Mouse (Mus musculus): ENCODE measurements around the gene Gm3336.

Gene Gm3336

GRCm38 (mm10) chr8:70716521-70717400 is 1.6 kb upstream of the Gm3336 start:
- in situ Hi-C loops (cut with MboI, MseI): no loop called here

GRCm38 (mm10) chr8:70719796-70720270 is 1.5 kb downstream of the Gm3336 start:
- in situ Hi-C loops (cut with MboI, MseI): no loop called here

DNA sequence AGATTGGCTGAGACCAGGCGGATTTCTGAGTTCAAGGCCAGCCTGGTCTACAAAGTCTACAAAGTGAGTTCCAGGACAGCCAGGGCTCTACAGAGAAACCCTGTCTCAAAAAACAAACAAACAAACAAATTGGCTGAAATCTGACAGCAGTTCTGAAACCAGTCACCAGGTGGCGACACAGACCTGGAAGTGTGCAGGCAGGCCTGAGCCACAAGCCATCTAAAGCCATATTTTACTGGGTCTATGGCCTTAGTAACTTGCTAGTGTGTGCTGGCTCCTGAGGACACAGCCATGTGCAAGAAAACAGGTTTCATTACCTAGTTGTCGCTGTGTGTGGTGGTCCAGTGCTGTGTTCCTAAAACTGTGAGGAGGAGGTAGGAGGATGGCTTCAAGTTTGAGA is 2.4 kb downstream of the Gm3336 start:
- in situ Hi-C loops (cut with MboI, MseI): no loop called here

- in situ Hi-C loops (cut with MboI, MseI): no loop called here
Observed at GRCm38 (mm10) chr8:70721601-70722000, 3.3 kb downstream of the Gm3336 start.

DNA sequence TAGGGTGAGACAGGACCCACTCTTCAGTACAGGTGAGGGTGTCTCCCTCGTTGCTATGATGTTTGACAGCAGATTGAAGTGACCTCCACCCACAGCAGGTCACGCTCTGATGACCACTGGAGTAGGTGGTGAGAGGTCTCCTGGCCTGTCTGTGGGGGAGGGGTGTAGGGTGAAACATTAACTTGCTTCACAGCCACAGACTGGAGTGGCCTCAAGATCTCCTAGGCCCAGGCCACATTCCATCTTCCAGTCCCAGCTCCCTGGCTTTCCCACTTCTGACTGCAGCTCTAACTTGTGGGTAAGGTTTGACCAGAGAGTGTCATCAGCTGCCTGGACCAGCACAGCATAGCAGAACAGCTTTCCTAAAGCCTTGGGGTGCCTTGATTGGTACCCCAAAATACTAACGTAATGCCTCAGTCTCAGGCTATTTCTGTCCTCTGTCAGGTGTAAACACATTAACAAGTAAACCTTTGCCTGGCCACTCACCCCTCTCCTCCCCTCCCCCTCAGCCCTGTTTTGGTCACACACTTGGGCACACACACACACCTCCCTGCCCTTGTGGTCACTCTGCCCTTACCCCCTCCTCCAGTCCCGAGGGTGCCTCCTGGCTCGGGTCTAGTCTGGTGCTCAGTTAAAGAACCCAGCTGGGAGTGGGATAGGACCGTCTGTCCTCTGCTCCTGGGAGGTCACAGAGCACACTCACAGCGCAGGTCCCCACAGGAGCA is 5.3 kb downstream of the Gm3336 start, which contains the start of gene Pde4c:
Pde4c (plus strand) TSS at position 235 of the 725 bp plus-strand sequence.
- in situ Hi-C loops (cut with MboI, MseI): no loop called here

DNA sequence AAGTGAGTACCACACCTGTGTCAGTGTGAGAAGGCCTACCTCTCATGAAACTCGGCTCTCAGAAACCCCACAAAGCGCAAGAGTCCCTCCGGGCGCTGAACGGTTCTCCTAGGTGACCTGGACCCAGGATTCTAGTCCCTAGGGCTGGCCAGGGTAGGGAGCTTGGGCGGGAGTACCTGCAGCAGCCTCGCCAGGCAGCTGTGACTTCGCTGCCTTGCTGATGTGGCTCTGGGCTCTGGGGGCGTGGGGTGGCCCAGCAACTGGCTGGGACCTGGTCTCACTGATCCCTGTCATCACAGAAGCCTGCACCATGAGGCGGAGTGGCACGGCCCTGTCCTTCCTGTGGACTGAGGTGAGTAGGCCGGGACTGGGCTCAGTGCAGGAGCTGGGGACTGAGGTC is 5.9 kb downstream of the Gm3336 start:
- in situ Hi-C loops (cut with MboI, MseI): no loop called here

- in situ Hi-C loops (cut with MboI, MseI): no loop called here
Observed at GRCm38 (mm10) chr8:70725792-70726447, 7.6 kb downstream of the Gm3336 start.

DNA sequence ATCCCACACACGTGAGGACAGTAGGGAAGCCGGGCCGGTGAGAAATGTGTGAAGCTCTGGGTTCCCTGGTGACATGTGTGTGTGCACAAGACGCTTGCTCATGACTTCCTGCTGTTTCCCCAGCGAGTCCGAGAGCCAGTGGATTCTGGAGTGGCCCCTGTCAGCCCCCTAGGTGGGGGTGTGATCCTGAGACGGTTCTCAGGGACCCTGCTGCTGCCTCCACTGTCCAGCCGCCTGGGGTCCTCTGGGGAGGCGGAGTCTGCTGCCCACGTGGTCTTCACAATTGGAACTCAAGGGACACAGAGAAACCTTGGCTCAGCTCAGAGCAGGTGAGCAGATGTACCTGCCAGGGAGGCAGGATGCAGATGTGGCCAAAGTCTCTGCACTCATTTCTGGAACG is 8.4 kb downstream of the Gm3336 start:
- in situ Hi-C loops (cut with MboI, MseI): no loop called here

GRCm38 (mm10) chr8:70729808-70730475 is 11.6 kb downstream of the Gm3336 start:
- in situ Hi-C loops (cut with MboI, MseI): no loop called here

- in situ Hi-C loops (cut with MboI, MseI): no loop called here
Observed at GRCm38 (mm10) chr8:70730956-70731355, 12.6 kb downstream of the Gm3336 start.

- in situ Hi-C loops (cut with MboI, MseI): no loop called here
Observed at GRCm38 (mm10) chr8:70737705-70738104, 19.4 kb downstream of the Gm3336 start.

- in situ Hi-C loops (cut with MboI, MseI): no loop called here
Observed at GRCm38 (mm10) chr8:70738211-70738610, 19.9 kb downstream of the Gm3336 start.

DNA sequence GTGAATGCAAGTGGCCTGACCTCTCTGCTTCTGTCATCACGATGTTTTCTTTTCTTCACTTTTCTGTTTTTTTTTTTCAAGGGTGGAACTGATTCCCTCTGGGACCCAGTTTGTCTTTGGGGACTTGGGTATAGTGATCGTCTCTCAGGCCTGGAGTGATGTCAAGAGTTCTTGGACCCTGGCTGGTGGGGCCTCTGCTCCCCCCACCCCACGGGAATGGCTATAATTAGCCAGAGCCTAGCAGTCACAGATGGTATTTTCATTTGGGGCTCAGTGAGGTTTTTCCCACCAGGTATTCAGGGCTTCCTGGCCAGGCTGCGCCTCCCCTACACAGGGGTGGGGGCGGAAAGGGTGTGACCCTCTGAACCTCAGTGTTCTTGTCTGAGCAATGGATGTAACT is 23.3 kb downstream of the Gm3336 start:
- in situ Hi-C loops (cut with MboI, MseI): no loop called here

- in situ Hi-C loops (cut with MboI, MseI): no loop called here
Observed at GRCm38 (mm10) chr8:70742176-70742575, 23.8 kb downstream of the Gm3336 start.

DNA sequence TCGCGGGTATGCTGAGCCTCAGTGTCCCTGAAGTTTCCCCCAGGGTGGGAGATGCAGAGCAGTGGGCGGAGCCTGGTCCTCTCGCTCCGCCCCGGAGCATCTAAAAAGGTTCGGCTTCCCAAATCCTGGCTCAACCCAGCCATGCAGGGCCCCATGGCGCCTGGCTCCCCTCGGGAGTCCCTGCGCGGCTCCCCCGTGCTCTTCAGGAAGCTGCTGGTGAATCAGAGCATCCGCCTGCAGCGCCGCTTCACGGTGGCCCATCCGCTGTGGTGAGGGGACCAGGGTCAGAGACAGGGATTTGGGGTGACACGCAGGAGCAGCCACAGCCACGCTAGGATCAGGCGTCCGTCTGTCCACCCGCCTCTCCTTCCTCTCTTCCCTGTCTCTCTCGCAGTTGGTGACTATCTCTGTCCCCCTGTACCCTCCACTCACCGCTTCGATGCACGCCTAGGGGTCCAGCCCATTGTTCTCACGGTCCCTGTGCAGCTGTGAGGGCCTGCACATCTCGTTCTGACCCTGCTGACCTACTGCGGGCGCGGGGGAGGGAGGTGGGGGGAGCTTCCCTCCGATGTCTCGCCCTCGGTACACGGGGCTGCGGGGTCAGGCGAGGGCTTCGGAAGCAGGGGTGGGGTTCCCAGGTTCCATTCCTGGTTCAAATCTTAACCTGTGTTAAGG is 24.8 kb downstream of the Gm3336 start:
- in situ Hi-C loops (cut with MboI, MseI): no loop called here

DNA sequence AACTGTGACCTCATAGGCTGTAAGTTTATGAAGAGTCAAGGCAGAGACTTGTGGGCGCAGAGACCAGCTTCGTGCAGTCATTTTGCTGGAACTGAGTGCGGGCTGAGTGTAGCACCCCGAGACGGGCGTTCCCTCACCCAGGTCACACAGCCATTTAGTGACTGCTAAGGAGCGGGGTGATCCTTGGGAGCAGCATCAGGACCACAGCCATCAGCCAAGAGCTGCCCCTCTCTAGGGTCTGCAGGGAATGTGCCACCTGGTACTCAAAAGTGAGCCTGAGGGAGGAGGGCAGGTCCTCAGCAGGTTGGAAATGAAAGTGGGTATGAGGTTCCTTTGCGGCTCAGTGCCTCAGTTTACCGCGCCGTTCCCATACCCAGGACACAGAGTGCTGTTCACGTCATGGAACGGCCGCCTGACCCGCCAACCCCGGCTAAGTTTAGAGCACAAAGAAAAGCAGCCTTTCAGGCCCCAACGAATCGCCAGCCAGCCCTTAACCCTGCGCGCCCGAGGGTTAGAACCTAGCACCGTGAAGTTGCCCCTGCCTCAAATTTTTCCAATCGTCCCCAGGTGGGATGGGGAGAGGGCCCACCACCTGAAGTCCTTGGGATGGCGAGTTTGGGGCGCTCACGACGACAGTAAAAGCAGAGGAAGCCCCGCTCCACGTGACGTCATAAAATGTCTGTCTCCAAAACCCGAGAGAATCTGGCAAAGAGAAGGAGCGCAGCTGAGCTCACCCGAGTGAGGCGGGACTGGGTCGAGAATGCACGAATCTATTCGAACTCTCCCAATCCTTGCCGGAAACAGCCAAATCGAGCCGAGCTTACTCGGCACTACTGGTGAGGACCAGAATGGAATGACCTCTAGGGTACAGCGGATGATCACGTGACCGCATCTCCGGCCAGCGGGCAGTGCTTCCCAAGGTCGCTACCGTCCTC is 25.6 kb downstream of the Gm3336 start:
- in situ Hi-C loops (cut with MboI, MseI): no loop called here

GRCm38 (mm10) chr8:70744806-70745205 is 26.5 kb downstream of the Gm3336 start:
- in situ Hi-C loops (cut with MboI, MseI): loop anchor here (5.0 kb wide), 1 partner anchor 33 kb away; no protein-coding TSS in a partner anchor

DNA sequence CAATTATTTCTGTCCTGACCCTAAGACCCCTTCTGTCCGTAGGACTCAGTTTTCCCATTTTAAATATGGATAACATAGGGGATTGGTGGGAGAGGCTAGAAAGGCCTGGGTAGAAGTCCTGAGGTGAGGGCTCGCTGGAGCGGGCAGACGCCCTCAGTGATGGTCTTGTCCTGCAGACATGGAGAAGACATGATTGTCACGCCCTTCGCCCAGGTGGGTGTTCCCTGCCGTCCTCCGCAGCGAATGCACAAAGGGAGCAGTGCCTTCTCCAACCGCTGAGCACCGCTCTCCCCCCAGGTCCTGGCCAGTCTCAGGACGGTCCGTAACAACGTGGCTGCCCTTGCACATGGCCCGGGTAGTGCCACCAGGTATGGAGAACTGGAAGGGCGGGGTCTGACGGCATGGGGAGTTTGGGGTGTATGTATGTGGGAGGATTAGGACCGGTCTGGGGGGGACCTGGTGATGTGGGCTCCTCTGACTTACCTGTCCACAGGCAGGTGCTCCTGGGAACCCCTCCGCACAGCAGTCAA is 27.4 kb downstream of the Gm3336 start:
- in situ Hi-C loops (cut with MboI, MseI): loop anchor here (5.0 kb wide), 1 partner anchor 33 kb away; no protein-coding TSS in a partner anchor

DNA sequence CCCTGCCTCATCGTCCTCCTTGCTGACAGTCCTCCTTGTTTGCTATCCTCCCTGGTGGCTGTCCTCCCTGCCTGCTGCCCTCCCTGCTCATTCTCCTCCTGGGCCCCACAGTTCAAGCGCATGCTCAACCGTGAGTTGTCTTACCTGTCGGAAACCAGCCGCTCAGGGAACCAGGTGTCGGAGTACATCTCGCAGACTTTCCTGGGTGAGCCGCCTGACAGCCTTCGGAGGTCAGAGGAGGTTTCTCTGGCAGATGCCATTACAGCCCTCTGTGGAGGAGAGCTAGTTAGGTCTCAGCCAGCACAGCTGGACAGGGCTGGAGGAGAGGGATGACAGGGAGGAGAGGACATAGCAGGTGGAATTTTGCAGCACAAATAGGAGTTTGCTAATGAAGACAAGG is 28.3 kb downstream of the Gm3336 start:
- in situ Hi-C loops (cut with MboI, MseI): loop anchor here (5.0 kb wide), 1 partner anchor 34 kb away; no protein-coding TSS in a partner anchor
